Mouse (Mus musculus) urinary bladder, postnatal 4 days (tissue): ENCODE results near the gene Olfr432.
"Not testable (repeated sequence)": the region's sequence is repeated elsewhere in the genome, so short reads cannot be mapped to it uniquely, and the experiment has no call there.

Experiments used
- DNase-seq, 2 experiments: peaks; one replicate each; pipeline ENCODE4 v3.0.0; 2021 to 2022; ENCODE audit warnings: low spot score in 2 of 2

Gene Olfr432

GRCm38 (mm10) chr1:174048893-174049292 lies at the start of gene Olfr432:
TSS of gene Olfr432 (plus strand) at chr1:174049205.
- DNase-seq = no peak

- DNase-seq = not testable (repeated sequence)
These were observed 44.5 kb upstream of the Olfr432 start for GRCm38 (mm10) chr1:174004352-174005109.

GRCm38 (mm10) chr1:174007050-174007449 lies 42.0 kb upstream of the Olfr432 start:
- not testable (repeated sequence) for DNase-seq

- no peak for DNase-seq
These were observed 17.3 kb upstream of the Olfr432 start, which contains the start of gene Ifi205 for GRCm38 (mm10) chr1:174031698-174032097. TSS of gene Ifi205 (minus strand) at chr1:174031810.

GRCm38 (mm10) chr1:174035841-174036240 lies 13.2 kb upstream of the Olfr432 start:
- DNase-seq = no peak

GRCm38 (mm10) chr1:174038480-174038879 lies 10.5 kb upstream of the Olfr432 start:
- DNase-seq = no peak

GRCm38 (mm10) chr1:174040523-174041177 lies 8.4 kb upstream of the Olfr432 start, which contains the start of gene Olfr433:
TSS of gene Olfr433 (plus strand) at chr1:174040705.
- no peak for DNase-seq

- DNase-seq = not testable (repeated sequence)
These were observed 6.7 kb upstream of the Olfr432 start for GRCm38 (mm10) chr1:174042091-174042884.

GRCm38 (mm10) chr1:174044431-174044830 lies 4.6 kb upstream of the Olfr432 start:
- no peak for DNase-seq

GRCm38 (mm10) chr1:174048227-174048626 lies 778 bp upstream of the Olfr432 start:
- not testable (repeated sequence) for DNase-seq

GRCm38 (mm10) chr1:174049357-174049756 lies 352 bp downstream of the Olfr432 start:
- not testable (repeated sequence) for DNase-seq

GRCm38 (mm10) chr1:174050532-174050931 lies 1.5 kb downstream of the Olfr432 start:
- no peak for DNase-seq

- no peak for DNase-seq
These were observed 2.5 kb downstream of the Olfr432 start for GRCm38 (mm10) chr1:174051515-174051914.

GRCm38 (mm10) chr1:174051931-174052536 lies 3.0 kb downstream of the Olfr432 start:
- DNase-seq = no peak

GRCm38 (mm10) chr1:174052981-174053380 lies 4.0 kb downstream of the Olfr432 start:
- no peak for DNase-seq

- no peak for DNase-seq
These were observed 6.2 kb downstream of the Olfr432 start for GRCm38 (mm10) chr1:174055248-174055647.

GRCm38 (mm10) chr1:174066305-174066704 lies 17.3 kb downstream of the Olfr432 start, which contains the start of gene Olfr430:
TSS of gene Olfr430 (plus strand) at chr1:174066605.
- DNase-seq = no peak

GRCm38 (mm10) chr1:174084031-174084430 lies 35.0 kb downstream of the Olfr432 start, which contains the start of gene Olfr429:
TSS of gene Olfr429 (plus strand) at chr1:174084331.
- DNase-seq = no peak

GRCm38 (mm10) chr1:174096591-174096990 lies 47.6 kb downstream of the Olfr432 start, which contains the start of gene Olfr427:
TSS of gene Olfr427 (plus strand) at chr1:174096891.
- no peak for DNase-seq

GRCm38 (mm10) chr1:174103735-174104134 lies 54.7 kb downstream of the Olfr432 start:
- DNase-seq = no peak
